Mouse (Mus musculus): ENCODE data around the gene Eif5a.
"Not testable (repeated sequence)": the region's sequence is repeated elsewhere in the genome, so short reads cannot be mapped to it uniquely, and the experiment has no call there.

The Eif5a gene

GRCm38 (mm10) chr11:69921114-69922011 lies at the start of gene Eif5a:
Gene Eif5a (minus strand): TSS chr11:69921958.
- peak; percentile 100 for DNase-seq

GRCm38 (mm10) chr11:69970775-69971174 lies 49.0 kb upstream of the Eif5a start:
- no peak for DNase-seq

GRCm38 (mm10) chr11:69970222-69970621 lies 48.5 kb upstream of the Eif5a start:
- no peak for DNase-seq

GRCm38 (mm10) chr11:69968793-69969192 lies 47.0 kb upstream of the Eif5a start:
- no peak for DNase-seq

- no peak for DNase-seq
Measured at GRCm38 (mm10) chr11:69966860-69967517, 45.2 kb upstream of the Eif5a start.

GRCm38 (mm10) chr11:69966006-69966859 lies 44.5 kb upstream of the Eif5a start:
- peak in 1 of 2 experiments; percentile 7 for DNase-seq

- no peak for DNase-seq
Measured at GRCm38 (mm10) chr11:69965271-69966005, 43.7 kb upstream of the Eif5a start.

GRCm38 (mm10) chr11:69964650-69965270 lies 43.0 kb upstream of the Eif5a start, which contains the start of gene Cldn7:
Gene Cldn7 (plus strand): TSS chr11:69964779.
- DNase-seq, result no peak

- DNase-seq, result no peak
Measured at GRCm38 (mm10) chr11:69961841-69962240, 40.1 kb upstream of the Eif5a start.

- DNase-seq, result no peak
Measured at GRCm38 (mm10) chr11:69960616-69961015, 38.9 kb upstream of the Eif5a start.

GRCm38 (mm10) chr11:69956218-69956617 lies 34.5 kb upstream of the Eif5a start:
- DNase-seq, result no peak

GRCm38 (mm10) chr11:69955618-69956017 lies 33.9 kb upstream of the Eif5a start:
- not testable (repeated sequence) for DNase-seq

- DNase-seq, result no peak
Measured at GRCm38 (mm10) chr11:69953267-69953915, 31.6 kb upstream of the Eif5a start.

GRCm38 (mm10) chr11:69952274-69952673 lies 30.5 kb upstream of the Eif5a start:
- no peak for DNase-seq

GRCm38 (mm10) chr11:69950807-69951459 lies 29.2 kb upstream of the Eif5a start:
- DNase-seq, result no peak

- DNase-seq, result peak; percentile 79 to 84
Measured at GRCm38 (mm10) chr11:69948763-69949150, 27.0 kb upstream of the Eif5a start.

- DNase-seq, result peak; percentile 46 to 64
Measured at GRCm38 (mm10) chr11:69948066-69948762, 26.5 kb upstream of the Eif5a start, which contains the start of gene Slc2a4. Gene Slc2a4 (minus strand): TSS chr11:69948188.

- no peak for DNase-seq
Measured at GRCm38 (mm10) chr11:69947337-69948065, 25.7 kb upstream of the Eif5a start.
